Mouse (Mus musculus): ENCODE results near the gene Pdpk1. TPM values are rescaled to one million over a fixed set of nuclear protein-coding genes. Genes with fewer than 3 reads are reported as not detected.

The Pdpk1 gene
- polyA plus RNA-seq, 1 experiment from 2014 or later, result 61.9 TPM

DNA sequence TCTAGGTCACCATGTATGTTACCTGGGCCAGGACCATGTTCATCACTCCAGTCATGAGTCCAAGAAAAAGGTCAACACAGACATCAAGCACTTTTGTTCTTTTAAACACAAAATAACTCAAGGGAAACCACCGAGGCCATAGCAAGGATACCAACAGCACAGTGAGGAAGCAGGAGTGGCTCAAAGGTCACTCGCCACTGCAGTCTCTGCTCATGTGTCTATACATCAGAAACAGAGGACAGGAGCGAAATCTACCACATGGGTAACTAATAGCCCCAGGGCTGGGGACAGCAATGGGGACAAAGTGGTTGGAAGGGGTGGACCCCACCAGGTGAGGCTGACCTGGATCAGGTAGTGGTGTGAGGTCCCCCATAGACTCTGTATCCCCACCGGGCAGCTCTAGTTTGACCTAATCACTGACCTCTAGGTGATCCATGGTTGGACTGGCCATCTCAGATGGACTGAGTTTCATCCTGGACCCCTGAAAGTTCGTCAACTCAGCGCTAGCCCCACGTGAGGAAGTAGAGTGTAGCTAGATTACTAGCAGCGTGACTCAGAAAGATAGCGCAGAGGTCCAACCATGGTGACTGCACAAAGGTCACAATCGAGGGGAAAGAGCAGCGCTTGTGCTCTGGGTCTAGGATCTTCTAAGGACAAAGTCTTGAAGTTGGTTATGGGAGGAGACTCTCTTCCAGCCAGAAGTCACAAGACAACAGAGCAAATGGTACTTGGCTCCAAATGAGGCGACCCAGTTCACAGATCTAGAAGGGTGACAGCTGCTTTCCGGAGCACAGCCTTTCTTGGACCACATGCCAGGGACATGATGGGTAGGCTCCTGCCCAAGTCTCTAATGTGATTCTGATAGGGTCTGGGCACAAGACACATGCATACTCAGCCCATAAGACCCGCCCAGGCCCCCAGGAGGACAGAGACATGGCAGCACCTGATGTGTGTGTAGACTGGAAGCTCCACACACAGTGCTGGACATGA lies 93.8 kb downstream of the Pdpk1 start:
- no peak overlapping the region for H3K27ac ChIP-seq (replicated peaks)
- H3K9ac ChIP-seq (replicated peaks), result no peak overlapping the region
- no peak overlapping the region for H3K4me2 ChIP-seq (replicated peaks)
- H3K36me3 ChIP-seq, result peaks cover 79% of the 10 kb centered on the region
- no peaks in the 10 kb centered on the region for H3K27me3 ChIP-seq
- no peak for ATAC-seq (replicated peaks)
- no peaks in the 10 kb centered on the region for H3K9me3 ChIP-seq
- no peak overlapping the region for H3K4me3 ChIP-seq
- WGBS, result 93% methylated on average over 14 of the region's 14 CpGs
- no peaks in the 10 kb centered on the region for H3K4me1 ChIP-seq

DNA sequence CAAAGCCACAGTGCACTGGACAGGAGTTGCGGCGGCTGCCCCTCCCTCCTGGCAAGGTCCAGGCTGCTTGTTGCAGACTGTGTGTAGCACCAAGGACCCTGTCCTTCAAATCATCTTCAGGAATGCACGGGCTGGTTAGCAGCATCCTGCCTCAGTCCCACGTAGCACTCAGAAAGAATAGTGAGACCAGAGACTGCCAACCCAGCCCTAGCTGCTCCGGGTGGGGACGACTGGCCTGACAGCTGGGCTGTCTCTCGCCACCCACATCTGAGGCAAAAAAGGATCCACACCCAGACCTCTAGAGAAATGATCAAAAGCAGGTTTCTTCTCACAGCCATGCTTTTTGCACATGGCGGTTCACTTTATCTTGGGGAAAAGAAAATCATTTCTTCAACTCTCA lies 101.7 kb downstream of the Pdpk1 start:
- H3K27me3 ChIP-seq, result no peaks in the 10 kb centered on the region
- no peak for ATAC-seq (replicated peaks)
- H3K36me3 ChIP-seq, result peaks cover 61% of the 10 kb centered on the region
- no peak overlapping the region for H3K9ac ChIP-seq (replicated peaks)
- H3K4me3 ChIP-seq, result no peak overlapping the region
- no peak overlapping the region for H3K27ac ChIP-seq (replicated peaks)
- WGBS, result 95% methylated on average over 8 of the region's 8 CpGs
- no peaks in the 10 kb centered on the region for H3K4me1 ChIP-seq
- H3K9me3 ChIP-seq, result no peaks in the 10 kb centered on the region
- H3K4me2 ChIP-seq (replicated peaks), result no peak overlapping the region

GRCm38 (mm10) chr17:24048053-24048452 lies 102.7 kb downstream of the Pdpk1 start:
- Histone ChIP-seq H3K36me3 (peaks cover 52% of the 10 kb centered on the region), H3K9me3 (no peaks in the 10 kb centered on the region), H3K4me1 (no peaks in the 10 kb centered on the region), H3K9ac (replicated peaks) (no peak overlapping the region), H3K27ac (replicated peaks) (no peak overlapping the region), H3K27me3 (no peaks in the 10 kb centered on the region), H3K4me3 (no peak overlapping the region), H3K4me2 (replicated peaks) (no peak overlapping the region)
- no peak for ATAC-seq (replicated peaks)
- WGBS, result 90% methylated on average over 5 of the region's 5 CpGs

DNA sequence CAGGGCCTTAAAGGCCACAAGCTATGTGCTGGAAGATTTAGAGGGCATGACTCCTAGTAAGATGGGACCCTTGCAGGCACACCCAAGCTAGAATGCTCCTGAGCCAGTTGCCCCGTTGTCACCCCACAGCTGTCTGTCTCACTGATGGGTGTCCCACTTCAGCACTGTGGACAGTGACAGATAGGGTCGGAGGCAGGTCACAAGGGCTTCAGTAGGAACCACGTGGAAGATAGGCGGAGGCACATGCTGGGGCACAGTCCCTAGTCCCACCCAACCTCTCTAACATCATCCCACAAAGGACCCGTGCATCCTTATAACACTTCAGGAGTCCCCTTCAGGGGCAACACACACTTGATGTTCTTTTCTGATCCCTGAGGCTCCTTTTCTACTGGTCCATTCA lies 104.7 kb downstream of the Pdpk1 start:
- Histone ChIP-seq H3K4me2 (replicated peaks) (no peak overlapping the region), H3K36me3 (peaks cover 34% of the 10 kb centered on the region), H3K27me3 (no peaks in the 10 kb centered on the region), H3K9ac (replicated peaks) (no peak overlapping the region), H3K9me3 (no peaks in the 10 kb centered on the region), H3K4me3 (no peak overlapping the region), H3K4me1 (no peaks in the 10 kb centered on the region), H3K27ac (replicated peaks) (no peak overlapping the region)
- WGBS, result 57% methylated on average over 5 of the region's 5 CpGs
- no peak for ATAC-seq (replicated peaks)

GRCm38 (mm10) chr17:24045608-24046007 lies 105.1 kb downstream of the Pdpk1 start:
- Histone ChIP-seq H3K4me1 (no peaks in the 10 kb centered on the region), H3K27ac (replicated peaks) (no peak overlapping the region), H3K36me3 (peaks cover 31% of the 10 kb centered on the region), H3K9ac (replicated peaks) (no peak overlapping the region), H3K4me2 (replicated peaks) (no peak overlapping the region), H3K9me3 (no peaks in the 10 kb centered on the region), H3K27me3 (no peaks in the 10 kb centered on the region), H3K4me3 (no peak overlapping the region)
- WGBS, result 80% methylated on average over 10 of the region's 10 CpGs
- ATAC-seq (replicated peaks), result no peak

GRCm38 (mm10) chr17:24044482-24044881 lies 106.2 kb downstream of the Pdpk1 start:
- ATAC-seq (replicated peaks), result no peak
- no peak overlapping the region for H3K4me2 ChIP-seq (replicated peaks)
- H3K27ac ChIP-seq (replicated peaks), result no peak overlapping the region
- no peaks in the 10 kb centered on the region for H3K9me3 ChIP-seq
- no peak overlapping the region for H3K9ac ChIP-seq (replicated peaks)
- no peaks in the 10 kb centered on the region for H3K4me1 ChIP-seq
- H3K4me3 ChIP-seq, result no peak overlapping the region
- no peaks in the 10 kb centered on the region for H3K27me3 ChIP-seq
- 66% methylated on average over 5 of the region's 5 CpGs for WGBS
- peaks cover 24% of the 10 kb centered on the region for H3K36me3 ChIP-seq

GRCm38 (mm10) chr17:24037844-24038243 lies 112.9 kb downstream of the Pdpk1 start, which contains the start of gene Prss27:
Prss27 (plus strand) TSS chr17:24038144.
- WGBS, result 70% methylated on average over 4 of the region's 4 CpGs
- H3K4me2 ChIP-seq (replicated peaks), result no peak within 1 kb of the TSS
- ATAC-seq (replicated peaks), result no peak
- H3K27ac ChIP-seq (replicated peaks), result no peak within 1 kb of the TSS
- no peaks in the 10 kb centered on the region for H3K36me3 ChIP-seq
- H3K4me3 ChIP-seq, result no peak within 1 kb of the TSS
- H3K4me1 ChIP-seq, result no peaks in the 10 kb centered on the region
- no peak within 1 kb of the TSS for H3K9ac ChIP-seq (replicated peaks)
- H3K9me3 ChIP-seq, result no peaks in the 10 kb centered on the region
- no peaks in the 10 kb centered on the region for H3K27me3 ChIP-seq

GRCm38 (mm10) chr17:24037360-24037759 lies 113.4 kb downstream of the Pdpk1 start:
- Histone ChIP-seq H3K9me3 (no peaks in the 10 kb centered on the region), H3K4me3 (no peak overlapping the region), H3K4me2 (replicated peaks) (no peak overlapping the region), H3K9ac (replicated peaks) (no peak overlapping the region), H3K36me3 (no peaks in the 10 kb centered on the region), H3K27ac (replicated peaks) (no peak overlapping the region), H3K4me1 (no peaks in the 10 kb centered on the region), H3K27me3 (no peaks in the 10 kb centered on the region)
- 88% methylated on average over 13 of the region's 13 CpGs for WGBS
- ATAC-seq (replicated peaks), result no peak

GRCm38 (mm10) chr17:24036954-24037353 lies 113.8 kb downstream of the Pdpk1 start:
- no peak overlapping the region for H3K4me3 ChIP-seq
- no peaks in the 10 kb centered on the region for H3K27me3 ChIP-seq
- no peaks in the 10 kb centered on the region for H3K9me3 ChIP-seq
- H3K9ac ChIP-seq (replicated peaks), result no peak overlapping the region
- H3K4me2 ChIP-seq (replicated peaks), result no peak overlapping the region
- ATAC-seq (replicated peaks), result no peak
- H3K27ac ChIP-seq (replicated peaks), result no peak overlapping the region
- 81% methylated on average over 6 of the region's 6 CpGs for WGBS
- H3K36me3 ChIP-seq, result no peaks in the 10 kb centered on the region
- no peaks in the 10 kb centered on the region for H3K4me1 ChIP-seq

GRCm38 (mm10) chr17:24035087-24035486 lies 115.6 kb downstream of the Pdpk1 start:
- WGBS, result 91% methylated on average over 7 of the region's 7 CpGs
- H3K4me2 ChIP-seq (replicated peaks), result no peak overlapping the region
- no peaks in the 10 kb centered on the region for H3K27me3 ChIP-seq
- H3K36me3 ChIP-seq, result no peaks in the 10 kb centered on the region
- no peaks in the 10 kb centered on the region for H3K9me3 ChIP-seq
- ATAC-seq (replicated peaks), result no peak
- H3K9ac ChIP-seq (replicated peaks), result no peak overlapping the region
- no peak overlapping the region for H3K4me3 ChIP-seq
- H3K27ac ChIP-seq (replicated peaks), result no peak overlapping the region
- H3K4me1 ChIP-seq, result no peaks in the 10 kb centered on the region

DNA sequence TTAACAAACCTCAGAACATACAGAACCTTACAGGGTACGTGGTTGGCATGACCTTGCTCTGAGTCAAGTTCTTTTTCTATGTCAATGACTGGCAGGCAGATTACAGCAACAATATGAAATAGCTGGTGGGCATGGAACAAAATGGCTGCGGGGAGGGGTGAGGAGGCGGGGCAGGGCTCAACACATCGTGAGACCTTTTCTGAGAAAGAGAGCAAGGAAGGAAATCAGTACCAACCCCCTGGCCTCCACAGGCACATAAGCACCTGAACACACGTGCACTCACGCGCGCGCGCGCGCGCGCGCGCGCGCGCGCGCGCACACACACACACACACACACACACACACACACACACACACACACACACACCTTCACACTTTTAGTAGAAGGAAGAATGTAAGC lies 120.2 kb downstream of the Pdpk1 start:
- Histone ChIP-seq H3K27me3 (no peaks in the 10 kb centered on the region), H3K4me2 (replicated peaks) (no peak overlapping the region), H3K4me1 (no peaks in the 10 kb centered on the region), H3K9ac (replicated peaks) (no peak overlapping the region), H3K9me3 (no peaks in the 10 kb centered on the region), H3K4me3 (no peak overlapping the region), H3K27ac (replicated peaks) (no peak overlapping the region), H3K36me3 (no peaks in the 10 kb centered on the region)
- no peak for ATAC-seq (replicated peaks)
- WGBS, result 82% methylated on average over 22 of the region's 22 CpGs

DNA sequence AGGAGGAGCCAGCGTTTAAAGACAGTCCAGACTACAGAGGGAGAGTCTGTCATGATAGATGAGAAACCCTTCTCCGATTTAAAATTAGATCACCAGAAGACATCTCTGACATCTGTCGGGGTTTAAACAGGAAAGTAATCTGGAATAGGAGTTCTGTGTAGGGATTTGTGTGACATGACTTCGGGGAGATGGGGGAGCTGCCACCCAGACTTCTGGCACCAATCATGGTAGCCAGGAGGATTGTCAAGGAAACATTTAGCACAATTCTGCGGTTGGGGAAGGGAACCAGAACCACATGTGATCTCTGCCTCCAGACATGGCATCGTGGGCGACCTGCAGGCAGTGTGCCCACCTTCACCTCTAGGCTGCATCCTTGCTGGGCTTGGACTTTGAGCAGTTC lies 121.2 kb downstream of the Pdpk1 start:
- no peaks in the 10 kb centered on the region for H3K36me3 ChIP-seq
- H3K27me3 ChIP-seq, result no peaks in the 10 kb centered on the region
- no peak for ATAC-seq (replicated peaks)
- no peak overlapping the region for H3K4me3 ChIP-seq
- 89% methylated on average over 7 of the region's 7 CpGs for WGBS
- H3K9ac ChIP-seq (replicated peaks), result no peak overlapping the region
- no peaks in the 10 kb centered on the region for H3K4me1 ChIP-seq
- H3K27ac ChIP-seq (replicated peaks), result no peak overlapping the region
- no peak overlapping the region for H3K4me2 ChIP-seq (replicated peaks)
- no peaks in the 10 kb centered on the region for H3K9me3 ChIP-seq

Data from forebrain, embryonic 15.5 days (tissue).